Mouse (Mus musculus) forebrain, postnatal 0 days (tissue): ENCODE results near the gene Gabrd. TPM values are rescaled to one million over a fixed set of nuclear protein-coding genes. Genes with fewer than 3 reads are reported as not detected.

Experiments used
- ATAC-seq: fragments of 200-750 bp; cut with Nextera tagmentation; 2 replicates; pipeline ENCODE4 v1.8.0; 2017; ENCODE audit warnings: mild to moderate bottlenecking, moderate library complexity
- DNase-seq: peaks from one replicate; pipeline ENCODE4 v3.0.0-alpha.2; 2015
- H3K27ac ChIP-seq: fragments of 300-500 bp; sonication (generic); 2 replicates; pipeline ENCODE4 v1.5.1; 2014; ENCODE audit warnings: low read depth, mild to moderate bottlenecking, antibody characterized with exemption, low read length, moderate library complexity, mixed read lengths
- H3K27me3 ChIP-seq: fragments of 300-500 bp; sonication (generic); 2 replicates; pipeline ENCODE4 v1.6.1; 2014; ENCODE audit warnings: mild to moderate bottlenecking, low read length, mixed read lengths; ENCODE audit not compliant: insufficient read depth
- H3K36me3 ChIP-seq: fragments of 300-500 bp; sonication (generic); 2 replicates; pipeline ENCODE4 v1.6.1; 2014; ENCODE audit warnings: mild to moderate bottlenecking, moderate library complexity; ENCODE audit not compliant: insufficient read depth
- H3K4me1 ChIP-seq: fragments of 300-500 bp; sonication (generic); 2 replicates; pipeline ENCODE4 v1.6.1; 2014; ENCODE audit warnings: antibody characterized with exemption; ENCODE audit not compliant: insufficient read depth
- H3K4me2 ChIP-seq: fragments of 300-500 bp; sonication (generic); 2 replicates; pipeline ENCODE4 v1.6.1; 2014; ENCODE audit warnings: low read depth, mild to moderate bottlenecking, moderate library complexity
- H3K4me3 ChIP-seq: fragments of 300-500 bp; sonication (generic); 2 replicates; pipeline ENCODE4 v1.5.1; 2014; ENCODE audit warnings: low read depth, low read length, mixed read lengths
- H3K9ac ChIP-seq: fragments of 300-500 bp; sonication (generic); 2 replicates; pipeline ENCODE4 v1.6.1; 2014; ENCODE audit warnings: mild to moderate bottlenecking
- H3K9me3 ChIP-seq: fragments of 300-500 bp; sonication (generic); 2 replicates; pipeline ENCODE4 v1.6.1; 2016; ENCODE audit warnings: low read length
- CTCF ChIP-seq: sonication (generic); IDR thresholded peaks from 2 replicates; pipeline ENCODE4 v1.5.1; 2016; ENCODE audit warnings: antibody characterized with exemption, control low read depth, low read depth
- WGBS: fragments of 180-500 bp; shearing (Covaris S2); extraction: QIAGEN DNeasy Blood & Tissue Kit; methylation state at CpG from one replicate; pipeline ENCODE4 v1.1.7; 2014; 5-methylcytosine and 5-hydroxymethylcytosine counted together
- polyA plus RNA-seq: library from polyadenylated mRNA; unstranded; fragments of >200 nt; fragmentation: Nextera tagmentation; extraction: Ambion mirVana; gene quantifications from 2 replicates; pipeline ENCODE4 v1.2.1, GENCODE M21; 2015
- total RNA-seq: library from RNA; depleted of rRNA; stranded (reverse); fragments of >200 nt; gene quantifications from 2 replicates; pipeline ENCODE4 v1.2.3, GENCODE M21; 2014

The Gabrd gene
- total and polyA plus RNA-seq, 2 experiments from 2014 or later, result 3.8 to 7.1 TPM

DNA sequence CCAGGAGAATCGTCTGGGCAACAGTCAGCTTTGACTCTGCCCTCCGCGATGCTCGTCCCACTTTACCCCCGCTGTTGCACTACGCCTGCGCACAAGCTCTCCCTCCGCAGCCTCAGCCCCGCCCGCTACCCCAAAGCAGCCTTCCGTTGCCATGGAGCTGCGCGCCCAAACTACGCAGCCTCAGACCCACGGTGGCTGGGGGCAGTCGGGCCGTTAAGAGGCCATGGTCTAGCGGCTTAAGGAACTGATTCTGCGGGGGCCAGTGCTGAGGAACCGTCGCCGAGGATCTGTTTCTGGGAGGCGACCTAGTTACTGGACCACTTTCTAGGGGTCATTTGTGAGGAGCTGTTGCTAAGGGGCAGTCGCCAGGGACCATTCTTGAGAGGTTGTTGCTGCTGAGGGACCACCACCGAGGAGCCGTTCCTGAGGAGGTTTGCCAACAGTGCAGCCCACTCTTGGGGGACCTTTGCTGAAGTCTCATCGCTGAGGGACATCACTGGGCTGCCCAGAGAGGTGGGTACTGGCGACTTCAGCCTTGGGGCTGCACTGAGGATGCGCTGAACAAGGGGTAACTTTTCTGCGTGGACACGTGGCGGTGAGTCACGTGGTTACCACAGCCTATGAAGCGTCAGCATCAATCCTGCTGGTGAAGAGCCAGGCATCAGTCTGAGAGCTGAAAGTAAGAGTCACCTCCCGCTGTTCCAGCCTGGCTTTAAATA, 11.3 kb upstream of the Gabrd start, which contains the start of gene Cfap74:
Cfap74 (plus strand) TSS at position 133 of the 719 bp plus-strand sequence.
- no peaks in the 10 kb centered on the region for H3K27me3 ChIP-seq
- WGBS, result 1% methylated on average over 35 of the region's 35 CpGs
- peak; percentile 98 for ATAC-seq
- H3K9ac ChIP-seq, result peak within 1 kb of the TSS; percentile 51
- DNase-seq, result peak; percentile 92
- H3K36me3 ChIP-seq, result no peaks in the 10 kb centered on the region
- no peaks in the 10 kb centered on the region for H3K4me1 ChIP-seq
- H3K4me2 ChIP-seq, result peak within 1 kb of the TSS; percentile 91
- H3K4me3 ChIP-seq, result peak within 1 kb of the TSS; percentile 61
- peak within 1 kb of the TSS; percentile 50; the same call in 1 of the 2 replicates for H3K27ac ChIP-seq
- no peak for TF ChIP-seq CTCF
- H3K9me3 ChIP-seq, result no peaks in the 10 kb centered on the region

DNA sequence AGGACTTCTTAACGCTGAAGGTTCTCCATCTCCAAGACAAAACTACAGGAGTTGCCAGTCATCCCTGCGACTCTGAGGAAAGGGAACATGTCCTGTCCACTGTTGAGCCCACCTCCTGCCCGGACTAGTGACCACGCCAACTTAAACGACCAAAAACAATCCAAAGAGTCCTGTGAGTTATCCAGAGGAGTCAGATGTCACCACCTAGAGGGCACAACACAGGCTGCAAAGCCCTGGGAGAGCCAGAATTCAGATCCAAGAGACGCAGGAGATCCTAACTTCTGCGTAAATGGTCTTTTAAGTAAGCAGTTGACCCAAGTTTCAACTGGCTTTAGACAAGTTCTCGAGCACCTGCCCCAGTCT, 10.8 kb upstream of the Gabrd start:
- peak; percentile 52 for TF ChIP-seq CTCF
- H3K9me3 ChIP-seq, result no peaks in the 10 kb centered on the region

GRCm38 (mm10) chr4:155402489-155402888, 4.6 kb upstream of the Gabrd start:
- H3K9me3 ChIP-seq, result no peaks in the 10 kb centered on the region
- DNase-seq (no peak), ATAC-seq (no peak)
- H3K9ac ChIP-seq, result no peak overlapping the region
- no peaks in the 10 kb centered on the region for H3K4me1 ChIP-seq
- TF ChIP-seq CTCF, result no peak
- no peak overlapping the region for H3K4me3 ChIP-seq
- H3K36me3 ChIP-seq, result no peaks in the 10 kb centered on the region
- no peak overlapping the region for H3K27ac ChIP-seq
- H3K27me3 ChIP-seq, result peaks cover 19% of the 10 kb centered on the region
- no peak overlapping the region for H3K4me2 ChIP-seq
- WGBS, result 60% methylated on average over 1 of the region's 1 CpGs

More for the DNA sequence above, 10.8 kb upstream of the Gabrd start:
- no peak for DNase-seq
- H3K4me2 ChIP-seq, result peak overlapping the region; percentile 91
- H3K4me3 ChIP-seq, result peak overlapping the region; percentile 61
- H3K4me1 ChIP-seq, result no peaks in the 10 kb centered on the region
- H3K36me3 ChIP-seq, result no peaks in the 10 kb centered on the region
- H3K27ac ChIP-seq, result 0 out of 2 replicates have a peak overlapping the region, but pooled peaks have one; percentile 21
- no peaks in the 10 kb centered on the region for H3K27me3 ChIP-seq
- peak overlapping the region; percentile 51; the same call in 1 of the 2 replicates for H3K9ac ChIP-seq
- under 1% methylated on average over 8 of the region's 8 CpGs for WGBS
- ATAC-seq, result peak; percentile 56

DNA sequence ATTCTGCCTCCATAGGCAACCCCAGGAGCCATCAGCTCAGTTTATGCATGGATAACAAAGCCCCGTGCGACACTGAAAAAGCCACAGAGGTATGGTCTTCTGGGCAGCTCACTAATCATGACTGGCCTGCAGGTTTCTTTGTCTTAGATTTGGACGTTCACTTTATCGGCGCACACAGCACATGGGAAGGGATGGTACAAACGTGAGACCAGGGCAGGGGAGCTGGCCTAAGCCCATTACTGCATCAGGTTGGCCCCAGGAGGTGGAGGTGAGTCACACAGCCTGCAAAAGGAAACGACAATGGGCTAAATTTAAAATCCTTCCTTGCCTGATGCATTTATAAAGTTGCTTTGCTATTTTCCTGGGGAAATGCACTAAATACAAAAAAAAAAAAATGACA, 3.2 kb upstream of the Gabrd start:
- Histone ChIP-seq H3K4me1 (no peaks in the 10 kb centered on the region), H3K4me3 (no peak overlapping the region), H3K9ac (no peak overlapping the region), H3K27ac (no peak overlapping the region), H3K9me3 (no peaks in the 10 kb centered on the region), H3K27me3 (peaks cover 29% of the 10 kb centered on the region), H3K4me2 (no peak overlapping the region), H3K36me3 (no peaks in the 10 kb centered on the region)
- ATAC-seq (no peak), DNase-seq (no peak)
- TF ChIP-seq CTCF, result no peak
- WGBS, result 58% methylated on average over 7 of the region's 7 CpGs

DNA sequence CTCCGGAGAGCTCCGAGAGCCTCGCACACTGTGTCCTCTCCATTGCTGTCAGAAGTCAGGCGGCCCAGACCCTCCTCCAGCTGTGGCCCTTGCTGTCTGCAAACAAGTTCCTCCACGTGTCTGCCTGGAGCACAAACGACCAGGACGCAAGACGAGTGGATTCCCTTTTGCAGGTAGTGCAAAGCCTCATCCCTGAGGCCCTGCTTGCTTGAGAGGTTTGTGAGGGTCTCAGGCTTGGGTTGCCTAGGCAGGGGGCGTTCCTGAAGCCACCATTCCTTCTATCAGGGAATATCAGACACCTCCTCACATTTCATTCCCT, 269 bp upstream of the Gabrd start:
- H3K4me3 ChIP-seq, result peak overlapping the region; percentile 45
- TF ChIP-seq CTCF, result 0 out of 2 replicates have a peak, but pooled peaks have one; percentile 4
- no peak for ATAC-seq
- 5% methylated on average over 9 of the region's 9 CpGs for WGBS
- H3K9me3 ChIP-seq, result no peaks in the 10 kb centered on the region
- peaks cover 29% of the 10 kb centered on the region for H3K27me3 ChIP-seq
- H3K27ac ChIP-seq, result no peak overlapping the region
- peak overlapping the region; percentile 46 for H3K9ac ChIP-seq
- peak overlapping the region; percentile 72 for H3K4me2 ChIP-seq
- H3K36me3 ChIP-seq, result no peaks in the 10 kb centered on the region
- DNase-seq, result no peak
- H3K4me1 ChIP-seq, result no peaks in the 10 kb centered on the region

DNA sequence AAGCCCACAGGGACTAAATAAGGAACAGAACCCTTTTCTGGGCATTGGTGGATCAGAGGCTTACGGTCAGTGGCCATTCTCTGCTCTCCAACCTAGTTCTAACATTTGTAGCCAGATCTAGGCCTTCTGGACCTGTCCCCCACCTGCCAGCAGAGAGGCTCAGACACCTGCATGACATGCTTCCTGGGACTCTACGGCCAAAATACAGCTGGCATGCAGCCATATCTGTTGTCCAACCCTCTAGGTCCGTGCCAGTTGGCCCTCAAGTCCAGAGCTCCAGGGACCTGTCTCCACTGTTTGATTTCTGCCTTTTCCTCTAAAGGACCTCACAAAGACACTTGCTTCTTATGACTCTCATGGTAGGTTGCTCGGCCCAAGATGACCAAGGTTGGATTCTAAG, 1.2 kb downstream of the Gabrd start:
- ATAC-seq (no peak), DNase-seq (no peak)
- Histone ChIP-seq H3K9ac (no peak overlapping the region), H3K36me3 (no peaks in the 10 kb centered on the region), H3K4me3 (no peak overlapping the region), H3K27ac (no peak overlapping the region), H3K9me3 (no peaks in the 10 kb centered on the region), H3K4me2 (no peak overlapping the region), H3K27me3 (peaks cover 29% of the 10 kb centered on the region), H3K4me1 (no peaks in the 10 kb centered on the region)
- WGBS, result 85% methylated on average over 4 of the region's 4 CpGs
- no peak for TF ChIP-seq CTCF

GRCm38 (mm10) chr4:155395471-155395870, 2.4 kb downstream of the Gabrd start:
- 0 out of 2 replicates have a peak, but pooled peaks have one; percentile 18 for ATAC-seq
- no peak overlapping the region for H3K4me2 ChIP-seq
- peaks cover 26% of the 10 kb centered on the region for H3K27me3 ChIP-seq
- H3K4me1 ChIP-seq, result no peaks in the 10 kb centered on the region
- no peak for TF ChIP-seq CTCF
- no peaks in the 10 kb centered on the region for H3K36me3 ChIP-seq
- H3K9ac ChIP-seq, result no peak overlapping the region
- H3K27ac ChIP-seq, result no peak overlapping the region
- WGBS, result 84% methylated on average over 5 of the region's 5 CpGs
- no peak overlapping the region for H3K4me3 ChIP-seq
- DNase-seq, result no peak
- H3K9me3 ChIP-seq, result no peaks in the 10 kb centered on the region
